Mouse (Mus musculus) liver, embryonic 16.5 days (tissue): ENCODE results near the gene Zcchc3. TPM values are rescaled to one million over a fixed set of nuclear protein-coding genes. Genes with fewer than 3 reads are reported as not detected.
"Not testable (repeated sequence)": the region's sequence is repeated elsewhere in the genome, so short reads cannot be mapped to it uniquely, and the experiment has no call there.

Source experiments
- ATAC-seq: fragments of 200-750 bp; cut with Nextera tagmentation; 2 replicates; pipeline ENCODE4 v1.8.0; 2017; ENCODE audit warnings: low read depth, mild to moderate bottlenecking, moderate number of reproducible peaks, moderate library complexity
- H3K27ac ChIP-seq: fragments of 300-500 bp; sonication (generic); 2 replicates; pipeline ENCODE4 v1.5.1; 2014; ENCODE audit warnings: mild to moderate bottlenecking, low read length
- H3K27me3 ChIP-seq: fragments of 300-500 bp; sonication (generic); 2 replicates; pipeline ENCODE4 v1.6.1; 2014; ENCODE audit warnings: low read depth, low read length, mixed read lengths; ENCODE audit not compliant: control insufficient read depth, insufficient read depth
- H3K36me3 ChIP-seq: fragments of 300-500 bp; sonication (generic); 2 replicates; pipeline ENCODE4 v1.6.1; 2014; ENCODE audit warnings: mild to moderate bottlenecking; ENCODE audit not compliant: control insufficient read depth, insufficient read depth
- H3K4me1 ChIP-seq: fragments of 300-500 bp; sonication (generic); 2 replicates; pipeline ENCODE4 v1.6.1; 2014; ENCODE audit warnings: low read depth, low read length, mixed read lengths; ENCODE audit not compliant: control insufficient read depth
- H3K4me2 ChIP-seq: fragments of 300-500 bp; sonication (generic); 2 replicates; pipeline ENCODE4 v1.6.1; 2014; ENCODE audit warnings: low read depth, low read length, mixed read lengths
- H3K4me3 ChIP-seq: fragments of 300-500 bp; sonication (generic); 2 replicates; pipeline ENCODE4 v1.5.1; 2014; ENCODE audit warnings: low read depth, mild to moderate bottlenecking, low read length
- H3K9ac ChIP-seq: fragments of 300-500 bp; sonication (generic); 2 replicates; pipeline ENCODE4 v1.6.1; 2014; ENCODE audit warnings: low read depth, low read length
- H3K9me3 ChIP-seq: fragments of 300-500 bp; sonication (generic); replicated peaks from 2 replicates; pipeline ENCODE4 v1.6.1; 2016; ENCODE audit warnings: low read length; ENCODE audit not compliant: control insufficient read depth
- WGBS: fragments of 180-500 bp; shearing (Covaris S2); extraction: QIAGEN DNeasy Blood & Tissue Kit; methylation state at CpG from one replicate; pipeline ENCODE4 v1.1.7; 2014; ENCODE audit not compliant: insufficient replicate concordance; 5-methylcytosine and 5-hydroxymethylcytosine counted together
- polyA plus RNA-seq: library from polyadenylated mRNA; unstranded; fragments of >200 nt; fragmentation: Nextera tagmentation; extraction: Ambion mirVana; gene quantifications from 2 replicates; pipeline ENCODE4 v1.2.1, GENCODE M21; 2015

Gene Zcchc3
- polyA plus RNA-seq, 1 experiment from 2014 or later, result 6.7 TPM

- 54% methylated on average over 1 of the region's 1 CpGs for WGBS
- Histone ChIP-seq H3K4me3 (no peak overlapping the region), H3K4me2 (no peak overlapping the region), H3K4me1 (peaks cover 5% of the 10 kb centered on the region; the same call in 1 of the 2 replicates), H3K27ac (no peak overlapping the region), H3K36me3 (no peaks in the 10 kb centered on the region), H3K9ac (no peak overlapping the region), H3K9me3 (no peaks in the 10 kb centered on the region), H3K27me3 (no peaks in the 10 kb centered on the region)
- no peak for ATAC-seq
Measured at GRCm38 (mm10) chr2:152438963-152439362, 24.1 kb upstream of the Zcchc3 start.

DNA sequence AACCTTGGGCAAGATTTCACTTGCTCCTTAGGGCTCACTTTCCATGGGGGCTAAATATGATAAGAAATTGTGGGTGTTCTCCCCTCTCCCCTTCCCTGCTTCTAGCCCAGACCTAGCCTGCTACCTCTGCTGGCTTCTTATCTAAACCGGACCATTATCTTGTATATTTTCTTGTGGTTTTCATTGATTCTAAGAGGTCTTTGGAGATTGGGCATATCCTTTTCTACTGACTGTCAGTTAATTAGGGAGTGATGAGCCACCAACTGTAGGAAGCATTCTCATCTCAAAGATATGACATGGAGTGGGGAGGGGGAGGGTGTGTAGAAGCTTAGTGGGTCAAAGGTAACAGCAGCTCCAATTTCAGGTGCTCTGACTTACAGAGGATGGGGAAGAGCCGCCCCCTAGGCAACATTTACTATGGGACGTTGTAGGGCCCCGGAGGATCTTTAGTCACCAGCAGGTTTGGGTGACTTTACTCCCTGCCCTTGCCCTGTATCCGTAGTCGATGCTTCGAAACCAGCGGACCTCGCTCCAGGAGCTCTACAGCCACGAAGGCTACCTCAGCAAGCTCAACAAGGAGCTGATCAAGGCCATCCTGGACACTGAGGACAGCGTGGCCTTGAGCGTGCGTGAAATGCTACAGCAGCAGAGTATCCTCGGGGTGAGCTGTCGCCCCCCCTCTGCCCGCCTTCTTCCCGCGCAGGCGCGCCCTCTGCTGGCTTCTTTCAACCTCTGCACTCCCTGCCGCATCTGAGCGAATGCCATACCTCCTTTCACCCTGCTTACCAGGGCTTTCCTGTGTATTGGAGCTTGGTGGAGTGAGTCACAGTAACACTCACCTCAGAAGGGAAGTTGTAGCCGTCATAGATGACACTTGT lies 22.4 kb upstream of the Zcchc3 start:
- peak; percentile 67 for ATAC-seq
- WGBS, result 1% methylated on average over 23 of the region's 23 CpGs
- H3K4me1 ChIP-seq, result peaks cover 5% of the 10 kb centered on the region; the same call in 1 of the 2 replicates
- H3K36me3 ChIP-seq, result no peaks in the 10 kb centered on the region
- no peaks in the 10 kb centered on the region for H3K27me3 ChIP-seq
- H3K9ac ChIP-seq, result no peak overlapping the region
- no peaks in the 10 kb centered on the region for H3K9me3 ChIP-seq
- H3K27ac ChIP-seq, result no peak overlapping the region
- H3K4me3 ChIP-seq, result peak overlapping the region; percentile 47
- peak overlapping the region; percentile 68 for H3K4me2 ChIP-seq

DNA sequence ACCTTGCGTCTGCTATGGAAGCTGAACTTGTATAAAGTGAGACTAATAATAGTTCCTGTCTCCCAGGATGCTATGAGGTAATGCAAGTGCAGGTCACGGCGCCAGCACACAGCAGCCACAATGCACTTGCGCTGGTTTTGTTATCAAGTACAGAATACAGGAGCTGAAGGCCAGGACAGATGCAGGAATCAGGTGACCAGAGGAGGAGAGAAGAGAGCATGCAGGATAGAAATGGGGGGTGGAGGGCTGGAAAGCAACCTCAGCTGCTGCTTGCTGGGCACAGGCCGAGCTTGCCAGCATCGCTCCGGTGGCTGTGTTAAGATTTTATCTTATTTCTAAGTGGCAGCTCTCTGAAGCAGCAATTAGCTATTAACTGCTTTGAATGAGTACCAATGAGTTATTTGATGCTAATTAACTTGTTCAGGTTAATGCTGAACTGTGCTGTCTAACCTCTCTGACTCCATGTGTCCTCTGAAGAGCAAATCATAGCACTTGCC lies 21.6 kb upstream of the Zcchc3 start:
- H3K4me2 ChIP-seq, result no peak overlapping the region
- 51% methylated on average over 7 of the region's 7 CpGs for WGBS
- ATAC-seq, result no peak
- H3K4me1 ChIP-seq, result peaks cover 5% of the 10 kb centered on the region; the same call in 1 of the 2 replicates
- no peaks in the 10 kb centered on the region for H3K27me3 ChIP-seq
- H3K9me3 ChIP-seq, result no peaks in the 10 kb centered on the region
- H3K27ac ChIP-seq, result no peak overlapping the region
- no peak overlapping the region for H3K9ac ChIP-seq
- no peak overlapping the region for H3K4me3 ChIP-seq
- no peaks in the 10 kb centered on the region for H3K36me3 ChIP-seq

- not testable (repeated sequence) for H3K4me2 ChIP-seq, H3K27me3 ChIP-seq, H3K9ac ChIP-seq, H3K9me3 ChIP-seq, H3K36me3 ChIP-seq, H3K4me3 ChIP-seq, ATAC-seq, H3K4me1 ChIP-seq, H3K27ac ChIP-seq
- WGBS, result 86% methylated on average over 2 of the region's 2 CpGs
Measured at GRCm38 (mm10) chr2:152428481-152428880, 13.7 kb upstream of the Zcchc3 start.

- Histone ChIP-seq H3K36me3 (no peaks in the 10 kb centered on the region), H3K9me3 (no peaks in the 10 kb centered on the region), H3K4me2 (no peak overlapping the region), H3K9ac (no peak overlapping the region), H3K4me3 (no peak overlapping the region), H3K4me1 (no peaks in the 10 kb centered on the region), H3K27ac (no peak overlapping the region), H3K27me3 (no peaks in the 10 kb centered on the region)
- WGBS, result 40% methylated on average over 12 of the region's 12 CpGs
- ATAC-seq, result no peak
Measured at GRCm38 (mm10) chr2:152427493-152427892, 12.7 kb upstream of the Zcchc3 start.

DNA sequence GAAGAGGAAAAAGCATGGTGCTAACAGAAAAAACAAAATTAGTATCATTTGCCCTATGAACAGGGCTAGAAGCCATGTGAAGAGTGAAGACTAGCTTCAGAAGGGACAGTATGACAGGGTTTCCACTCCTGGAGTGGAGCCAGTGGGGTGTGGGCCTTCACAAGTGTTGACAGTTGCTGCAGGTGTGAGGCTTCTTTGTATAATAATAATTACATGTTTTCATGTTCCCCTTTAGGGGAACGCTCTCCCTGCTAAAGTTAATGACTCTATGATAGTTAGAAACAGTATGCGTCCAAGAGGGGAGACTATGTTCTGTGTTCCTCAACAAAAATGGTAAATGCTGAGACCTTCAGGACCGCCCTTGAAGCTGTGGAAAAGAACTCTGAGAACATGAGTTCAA lies 959 bp upstream of the Zcchc3 start:
- Histone ChIP-seq H3K4me1 (peaks cover 31% of the 10 kb centered on the region), H3K9ac (no peak overlapping the region), H3K4me2 (no peak overlapping the region; the same call in 1 of the 2 replicates), H3K9me3 (peaks cover 3% of the 10 kb centered on the region), H3K4me3 (no peak overlapping the region), H3K27me3 (no peaks in the 10 kb centered on the region), H3K36me3 (no peaks in the 10 kb centered on the region), H3K27ac (no peak overlapping the region)
- ATAC-seq, result no peak
- 94% methylated on average over 3 of the region's 3 CpGs for WGBS

- Histone ChIP-seq H3K9me3 (peaks cover 3% of the 10 kb centered on the region), H3K9ac (peak within 1 kb of the TSS; percentile 97)
Measured at GRCm38 (mm10) chr2:152415287-152415686, 460 bp upstream of the Zcchc3 start, which contains the start of gene 6820408C15Rik. TSS of gene 6820408C15Rik (plus strand) at chr2:152415587.

GRCm38 (mm10) chr2:152413765-152414584 lies 852 bp downstream of the Zcchc3 start:
- Histone ChIP-seq H3K4me2 (peak overlapping the region; percentile 90), H3K27ac (peak overlapping the region; percentile 89), H3K36me3 (no peaks in the 10 kb centered on the region), H3K27me3 (no peaks in the 10 kb centered on the region), H3K9me3 (peaks cover 3% of the 10 kb centered on the region), H3K4me3 (peak overlapping the region; percentile 96), H3K4me1 (peaks cover 34% of the 10 kb centered on the region), H3K9ac (peak overlapping the region; percentile 97)
- under 1% methylated on average over 86 of the region's 86 CpGs for WGBS
- peak; percentile 25 for ATAC-seq

More at GRCm38 (mm10) chr2:152415287-152415686, 460 bp upstream of the Zcchc3 start, which contains the start of gene 6820408C15Rik:
- ATAC-seq, result no peak
- H3K4me1 ChIP-seq, result peaks cover 34% of the 10 kb centered on the region
- WGBS, result 29% methylated on average over 4 of the region's 4 CpGs
- peak within 1 kb of the TSS; percentile 96 for H3K4me3 ChIP-seq
- H3K27me3 ChIP-seq, result no peaks in the 10 kb centered on the region
- peak within 1 kb of the TSS; percentile 89 for H3K27ac ChIP-seq
- peak within 1 kb of the TSS; percentile 90 for H3K4me2 ChIP-seq
- no peaks in the 10 kb centered on the region for H3K36me3 ChIP-seq
